Mouse (Mus musculus): ENCODE results near the gene Tsc1. TPM values are rescaled to one million over a fixed set of nuclear protein-coding genes. Genes with fewer than 3 reads are reported as not detected.

Tsc1 gene
- total RNA-seq (2023): 54.6 TPM

DNA sequence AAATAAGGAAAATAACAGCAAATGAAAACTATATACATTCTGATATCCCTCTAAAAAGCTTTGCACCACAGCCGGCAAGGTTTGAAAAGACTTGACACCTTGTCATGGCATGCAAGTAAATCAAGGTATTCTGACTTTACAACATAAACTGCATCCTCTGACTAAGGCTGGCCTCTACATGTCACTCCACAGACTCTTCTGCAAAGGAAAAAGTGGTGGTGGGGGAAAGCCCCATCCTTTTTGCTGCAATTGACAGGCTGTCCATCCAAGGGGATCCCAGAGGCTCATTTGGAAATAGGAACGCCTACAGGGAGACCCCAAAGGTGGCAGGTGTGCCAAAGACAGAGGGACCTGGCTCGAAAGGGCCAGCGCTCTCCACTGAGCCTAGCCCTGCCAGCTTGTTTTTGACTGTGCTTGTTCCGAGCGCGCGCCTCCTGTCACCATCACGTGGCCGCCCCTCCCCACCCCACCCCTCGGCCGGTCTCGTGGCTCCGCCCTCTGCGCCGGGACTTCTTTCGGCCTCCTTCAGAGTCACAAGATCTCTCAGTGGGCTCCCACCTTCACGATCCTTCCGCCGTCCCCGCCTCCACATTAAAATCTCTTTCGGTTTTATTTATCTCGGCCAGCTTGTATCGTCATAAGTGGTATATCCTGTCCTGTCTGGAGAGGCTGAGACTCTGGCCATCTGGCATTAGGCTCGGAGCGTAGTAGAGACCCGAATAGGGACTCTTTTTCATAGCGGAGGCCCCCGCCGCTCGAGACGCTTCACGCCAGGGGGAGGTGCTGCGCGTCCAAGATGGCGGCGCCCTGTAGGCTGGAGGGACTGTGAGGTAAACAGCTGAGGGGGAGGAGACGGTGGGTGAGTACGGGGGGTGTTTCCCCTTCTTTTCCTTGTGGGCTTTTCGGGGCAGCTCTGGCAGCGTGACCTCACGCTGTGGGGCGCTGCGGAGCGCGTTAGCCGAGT, at the start of gene Tsc1:
TSS of gene Tsc1 (plus strand) at position 768 of the 964 bp plus-strand sequence.

GRCm38 (mm10) chr2:28621664-28622171, 19.3 kb upstream of the Tsc1 start, which contains the start of gene Gfi1b:
Gene Gfi1b (minus strand): TSS chr2:28621982.

DNA sequence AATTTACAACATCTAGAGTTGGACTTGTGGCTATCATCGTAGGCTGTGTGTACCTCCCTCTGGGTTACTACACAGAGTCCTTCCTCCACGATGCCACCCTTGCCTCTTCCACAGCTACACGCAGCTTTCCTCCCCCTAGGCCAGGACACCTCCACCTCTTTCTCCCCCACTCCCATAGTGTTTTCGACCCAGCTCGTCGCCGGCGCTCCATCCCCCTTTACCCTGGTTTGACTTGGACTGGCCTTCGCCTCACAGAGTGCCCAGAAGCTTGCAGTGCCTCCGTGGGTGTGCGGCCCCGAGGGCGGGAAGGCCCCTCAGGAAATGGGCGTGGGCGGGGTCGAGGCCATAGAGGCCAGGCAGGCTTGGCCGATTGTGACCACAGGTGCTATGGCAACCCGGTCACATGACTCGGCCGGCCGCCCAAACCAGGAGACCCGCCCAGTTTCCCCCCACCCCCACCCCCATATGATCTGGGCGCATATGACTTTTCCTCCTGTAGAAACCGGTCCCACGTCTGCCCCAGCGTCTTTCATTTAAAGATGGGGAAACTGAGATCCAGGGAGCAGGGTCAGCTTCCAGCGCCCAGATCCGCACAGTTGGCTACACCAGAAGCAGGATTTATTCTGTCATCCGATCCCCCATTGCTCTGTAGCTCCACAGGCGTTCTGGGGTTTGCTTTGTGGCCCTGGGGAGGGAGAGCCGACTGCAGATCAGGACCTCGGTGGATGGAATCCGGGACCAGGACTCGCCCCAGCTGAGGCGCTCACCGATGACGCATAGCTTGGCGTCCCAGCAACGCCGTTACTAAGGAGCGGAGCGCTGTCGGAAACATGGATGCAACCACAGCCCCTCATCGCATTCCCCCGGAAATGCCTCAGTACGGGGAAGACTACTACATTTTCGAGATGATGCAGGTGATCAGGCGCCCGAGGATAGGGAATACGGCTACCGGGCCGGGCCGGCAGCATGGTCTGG, 58.6 kb downstream of the Tsc1 start, which contains the start of the genes Spaca9 and Ak8:
TSS of gene Spaca9 (minus strand) at position 367 of the 975 bp plus-strand sequence.
TSS of gene Ak8 (plus strand) at position 804 of the 975 bp plus-strand sequence.

Other genes starting within 250 kb of the Tsc1 start
- gene Ppp1r26, start 194.4 kb upstream of the Tsc1 start, total RNA-seq (2023): not detected
- gene 1700007K13Rik, start 174.9 kb upstream of the Tsc1 start, total RNA-seq (2023): not detected
- gene Mrps2, start 173.2 kb upstream of the Tsc1 start, total RNA-seq (2023): 18.4 TPM
- gene Gbgt1, start 144.3 kb upstream of the Tsc1 start, total RNA-seq (2023): not detected
- gene Gm10134, start 135.1 kb upstream of the Tsc1 start, total RNA-seq (2023): not detected
- gene Ralgds, start 128.1 kb upstream of the Tsc1 start, total RNA-seq (2023): 58.4 TPM
- 1.3 TPM for gene Cel, start 77.8 kb upstream of the Tsc1 start, total RNA-seq (2023)
- 29.4 TPM for gene Gtf3c5, start 57.5 kb upstream of the Tsc1 start, total RNA-seq (2023)
- gene Gfi1b, start 19.2 kb upstream of the Tsc1 start, total RNA-seq (2023): not detected
- gene Spaca9, start 58.5 kb downstream of the Tsc1 start, total RNA-seq (2023): not detected
- 0.50 TPM for gene Ak8, start 58.9 kb downstream of the Tsc1 start, total RNA-seq (2023)
- 11.6 TPM for gene Gtf3c4, start 199.1 kb downstream of the Tsc1 start, total RNA-seq (2023)
- gene Ddx31, start 199.2 kb downstream of the Tsc1 start, total RNA-seq (2023): 23.3 TPM